Mouse (Mus musculus): ENCODE data around the gene Emilin1.

Gene Emilin1

GRCm38 (mm10) chr5:30952551-30952950 lies 39.3 kb downstream of the Emilin1 start:
- ChIA-PET CTCF (interaction anchor here in 1 of 4 experiments (1.7 kb wide), 1 partner anchor 23 kb away, joined by 6 read pairs; no protein-coding TSS in a partner anchor), POLR2A (interaction anchor here in 2 of 4 experiments (1.0 to 5.3 kb wide), 8 partner anchors 7 to 294 kb away, joined by 3 to 77 read pairs (median 4); partner anchors contain the start of gene Preb (in 1 of the 2))

- ChIA-PET CTCF (interaction anchor here in 2 of 4 experiments (0.8 to 1.7 kb wide), 4 partner anchors 8 to 44 kb away, joined by 3 to 5 read pairs (median 4); partner anchors contain the start of gene Cgref1 (in 1 of the 2)), POLR2A (interaction anchor here in 2 of 4 experiments (0.8 to 1.7 kb wide), 6 partner anchors 11 to 163 kb away, joined by 3 to 9 read pairs (median 3); no protein-coding TSS in a partner anchor)
Measured at GRCm38 (mm10) chr5:30954065-30954464, 40.9 kb downstream of the Emilin1 start.

GRCm38 (mm10) chr5:30954556-30954955 lies 41.4 kb downstream of the Emilin1 start:
- POLR2A ChIA-PET: interaction anchor here in 3 of 4 experiments (0.6 to 1.8 kb wide), 12 partner anchors 10 to 163 kb away, joined by 3 to 9 read pairs (median 3); no protein-coding TSS in a partner anchor

GRCm38 (mm10) chr5:30955751-30956150 lies 42.5 kb downstream of the Emilin1 start:
- CTCF ChIA-PET: interaction anchor here in 1 of 4 experiments (1.6 kb wide), 1 partner anchor 8 kb away, joined by 4 read pairs; no protein-coding TSS in a partner anchor

More at GRCm38 (mm10) chr5:30954556-30954955, 41.4 kb downstream of the Emilin1 start:
- CTCF ChIA-PET: interaction anchor here in 2 of 4 experiments (0.8 to 1.7 kb wide), 4 partner anchors 9 to 44 kb away, joined by 3 to 5 read pairs (median 4); partner anchors contain the start of gene Cgref1 (in 1 of the 2)

GRCm38 (mm10) chr5:30957891-30958290 lies 44.7 kb downstream of the Emilin1 start:
- ChIA-PET CTCF (interaction anchor here in 1 of 4 experiments (0.6 kb wide), 1 partner anchor 125 kb away, joined by 3 read pairs; no protein-coding TSS in a partner anchor), POLR2A (interaction anchor here in 2 of 4 experiments (0.6 to 5.1 kb wide), 3 partner anchors 7 to 56 kb away, joined by 3 to 77 read pairs (median 14); partner anchors contain the start of gene Cgref1 (in 1 of the 2))

More at GRCm38 (mm10) chr5:30955751-30956150, 42.5 kb downstream of the Emilin1 start:
- POLR2A ChIA-PET: interaction anchor here in 2 of 4 experiments (0.5 to 1.8 kb wide), 13 partner anchors 14 to 224 kb away, joined by 3 to 7 read pairs (median 3); partner anchors contain the start of genes Cad (in 1 of the 2), Gm29609 (in 1 of the 2), Gtf3c2 (in 1 of the 2) and Khk (in 1 of the 2)

GRCm38 (mm10) chr5:30959198-30959854 lies 46.1 kb downstream of the Emilin1 start:
- CTCF ChIA-PET: interaction anchor here (0.6 to 1.9 kb wide), 19 partner anchors 9 to 249 kb away, joined by 3 to 15 read pairs (median 4); partner anchors contain the start of genes Atraid (in 1 of the 4) and Cgref1 (in 1 of the 4)
- POLR2A ChIA-PET: interaction anchor here (0.6 to 5.1 kb wide), 61 partner anchors 9 to 530 kb away, joined by 3 to 77 read pairs (median 4); partner anchors contain the start of genes Atraid (in 3 of the 4), Slc5a6 (in 3 of the 4), Cad (in 2 of the 4) and Cgref1 (in 2 of the 4)

- CTCF ChIA-PET: interaction anchor here (0.6 to 1.9 kb wide), 18 partner anchors 10 to 185 kb away, joined by 3 to 15 read pairs (median 4); partner anchors contain the start of genes Atraid (in 1 of the 4) and Cgref1 (in 1 of the 4)
- POLR2A ChIA-PET: interaction anchor here (0.6 to 5.1 kb wide), 65 partner anchors 9 to 529 kb away, joined by 3 to 77 read pairs (median 4); partner anchors contain the start of genes Atraid (in 3 of the 4), Slc5a6 (in 3 of the 4), Cad (in 2 of the 4) and Cgref1 (in 2 of the 4)
Measured at GRCm38 (mm10) chr5:30959966-30960501, 46.8 kb downstream of the Emilin1 start, which contains the start of gene Preb. TSS of gene Preb (minus strand) at chr5:30960361.

GRCm38 (mm10) chr5:30960814-30961213 lies 47.6 kb downstream of the Emilin1 start:
- CTCF ChIA-PET: interaction anchor here (0.6 to 1.9 kb wide), 11 partner anchors 11 to 97 kb away, joined by 3 to 15 read pairs (median 5); partner anchors contain the start of gene Cgref1 (in 1 of the 4)
- POLR2A ChIA-PET: interaction anchor here (1.0 to 5.1 kb wide), 33 partner anchors 9 to 294 kb away, joined by 3 to 77 read pairs (median 6); partner anchors contain the start of genes Atraid (in 2 of the 4), Cad (in 2 of the 4), Khk (in 2 of the 4) and Ost4 (in 2 of the 4)

GRCm38 (mm10) chr5:30961545-30962505 lies 48.6 kb downstream of the Emilin1 start:
- CTCF ChIA-PET: no interaction called here

GRCm38 (mm10) chr5:30963916-30964315 lies 50.7 kb downstream of the Emilin1 start:
- ChIA-PET CTCF (interaction anchor here (0.6 to 1.5 kb wide), 7 partner anchors 9 to 254 kb away, joined by 3 to 4 read pairs (median 4); no protein-coding TSS in a partner anchor), POLR2A (interaction anchor here in 2 of 4 experiments (1.1 to 2.0 kb wide), 8 partner anchors 9 to 91 kb away, joined by 3 to 9 read pairs (median 5); partner anchors contain the start of genes Atraid (in 1 of the 2), Cad (in 1 of the 2), Cgref1 (in 1 of the 2) and Slc5a6 (in 1 of the 2))

More at GRCm38 (mm10) chr5:30961545-30962505, 48.6 kb downstream of the Emilin1 start:
- POLR2A ChIA-PET: interaction anchor here in 2 of 4 experiments (1.1 to 5.1 kb wide), 7 partner anchors 11 to 92 kb away, joined by 5 to 77 read pairs (median 19); partner anchors contain the start of genes Atraid (in 2 of the 2), Slc5a6 (in 2 of the 2), Agbl5 (in 1 of the 2) and Cad (in 1 of the 2)

- POLR2A ChIA-PET: interaction anchor here in 1 of 4 experiments (1.0 to 1.4 kb wide), 2 partner anchors 8 to 82 kb away, joined by 3 to 4 read pairs; partner anchors contain the start of gene Slc5a6
- CTCF ChIA-PET: interaction anchor here in 1 of 4 experiments (1.3 kb wide), 1 partner anchor 191 kb away, joined by 3 read pairs; no protein-coding TSS in a partner anchor
Measured at GRCm38 (mm10) chr5:30966189-30966588, 53.0 kb downstream of the Emilin1 start.

GRCm38 (mm10) chr5:30968416-30968815 lies 55.2 kb downstream of the Emilin1 start, which contains the start of gene Tcf23:
TSS of gene Tcf23 (plus strand) at chr5:30968662.
- POLR2A ChIA-PET: interaction anchor here in 3 of 4 experiments (0.7 to 3.0 kb wide), 6 partner anchors 9 to 120 kb away, joined by 3 to 17 read pairs (median 4); partner anchors contain the start of gene Preb (in 2 of the 3)

GRCm38 (mm10) chr5:30969440-30969839 lies 56.2 kb downstream of the Emilin1 start:
- POLR2A ChIA-PET: interaction anchor here in 3 of 4 experiments (0.7 to 3.0 kb wide), 7 partner anchors 9 to 119 kb away, joined by 3 to 17 read pairs (median 3); partner anchors contain the start of genes Preb (in 2 of the 3) and Atraid (in 1 of the 3)
- CTCF ChIA-PET: interaction anchor here in 2 of 4 experiments (1.0 to 1.4 kb wide), 2 partner anchors 13 kb away, joined by 3 to 7 read pairs; no protein-coding TSS in a partner anchor

More at GRCm38 (mm10) chr5:30968416-30968815, 55.2 kb downstream of the Emilin1 start, which contains the start of gene Tcf23:
- CTCF ChIA-PET: interaction anchor here in 3 of 4 experiments (0.9 to 1.4 kb wide), 4 partner anchors 14 to 30 kb away, joined by 3 to 7 read pairs (median 3); no protein-coding TSS in a partner anchor
